In genomic region chr6:8659194-8659959, GRCm38 (mm10) we compare ENCODE assay signal across 11 mouse cellular contexts.
DNase-seq lines count a peak whose midpoint lies in the region; ATAC-seq and TF ChIP-seq lines count a peak whose summit lies in the region.
"Had no signal": no experiment of that assay in that cellular context is flagged by ENCODE, and none has a peak within 500 bp of the region (broad histone marks: within the 10 kb centered on the region; RNA-seq: fewer than 3 reads in every experiment).

No protein-coding gene starts in this region.

- DNase-seq in frontal cortex, postnatal 14 days (ENCODE audit: low spot score in 2 of 2) = no peak
- DNase-seq in brain, embryonic 14.5 days (ENCODE audit: low read depth) = peak; percentile 58
- peak; percentile 60 for DNase-seq in forebrain, embryonic 11.5 days (ENCODE audit: low spot score)
- DNase-seq in layer of hippocampus, adult 11-12 months (ENCODE audit: low spot score) = no peak
- DNase-seq in layer of hippocampus, postnatal 25 days (ENCODE audit: extremely low spot score in 1 of 2, low spot score in 1 of 2) = no peak
- no peak for DNase-seq in gastrocnemius, postnatal 14 days
- DNase-seq: gastrocnemius, postnatal 10 days; thymus, adult 2 months had no signal

- H3K27me3 ChIP-seq in forebrain, embryonic 11.5 days (ENCODE audit: control insufficient read depth, insufficient read depth, low read length) = no peaks in the 10 kb centered on the region
- H3K27me3 ChIP-seq in midbrain, embryonic 12.5 days = 0 out of 2 replicates have a peak, but pooled peaks cover 3% of the 10 kb centered on the region
- H3K27me3 ChIP-seq: Patski had no signal

- H3K27ac ChIP-seq in forebrain, embryonic 11.5 days (ENCODE audit: low read depth, low read length) = no peak overlapping the region
- H3K27ac ChIP-seq in midbrain, embryonic 12.5 days (replicated peaks) = peak overlapping the region; percentile 54; the same call in 1 of the 2 replicates

- no peak for TF ChIP-seq POLR2A in brain, embryonic 14.5 days (IDR thresholded peaks at IDR 0.05; ENCODE audit: borderline replicate concordance, extremely low read depth, insufficient read depth, insufficient read length, poor library complexity, severe bottlenecking)

- no peak overlapping the region for H3K4me2 ChIP-seq in forebrain, embryonic 11.5 days (ENCODE audit: low read depth, low read length, severe bottlenecking)
- peak overlapping the region; percentile 31 for H3K4me2 ChIP-seq in midbrain, embryonic 12.5 days (replicated peaks)

- 22% methylated on average over 13 of the region's 13 CpGs for WGBS in forebrain, embryonic 11.5 days
- WGBS in midbrain, embryonic 12.5 days = 26% methylated on average over 13 of the region's 13 CpGs

- intact Hi-C loops in gastrocnemius, postnatal 14 days (cut with DNase I; ENCODE audit: low total_unique reads) = no loop called here

- H3K4me3 ChIP-seq in forebrain, embryonic 11.5 days (ENCODE audit: low read depth, low read length) = no peak overlapping the region
- no peak overlapping the region for H3K4me3 ChIP-seq in midbrain, embryonic 12.5 days

- peak; percentile 76 for ATAC-seq in frontal cortex, adult (ENCODE audit: low TSS enrichment)
- peak; percentile 72 for ATAC-seq in forebrain, embryonic 11.5 days (replicated peaks; ENCODE audit: low FRiP score)
- peak; percentile 68 for ATAC-seq in midbrain, embryonic 12.5 days (ENCODE audit: low FRiP score, low read depth)
- ATAC-seq: Patski had no signal

- no peak overlapping the region; the same call in 1 of the 2 replicates for H3K9ac ChIP-seq in forebrain, embryonic 11.5 days (ENCODE audit: low read length)
- H3K9ac ChIP-seq in midbrain, embryonic 12.5 days (replicated peaks) = no peak overlapping the region

- no peaks in the 10 kb centered on the region for H3K36me3 ChIP-seq in forebrain, embryonic 11.5 days (ENCODE audit: control insufficient read depth, insufficient read depth, low read length)
- no peaks in the 10 kb centered on the region for H3K36me3 ChIP-seq in midbrain, embryonic 12.5 days

- no peak for TF ChIP-seq CTCF in brain, embryonic 14.5 days (IDR thresholded peaks at IDR 0.05; ENCODE audit: borderline replicate concordance, extremely low read depth, insufficient read depth, insufficient read length)

- H3K4me1 ChIP-seq in forebrain, embryonic 11.5 days (replicated peaks; ENCODE audit: control insufficient read depth, insufficient read depth, low read length) = peaks cover 10% of the 10 kb centered on the region
- H3K4me1 ChIP-seq in midbrain, embryonic 12.5 days = peaks cover 28% of the 10 kb centered on the region

- H3K9me3 ChIP-seq in forebrain, embryonic 11.5 days (ENCODE audit: control insufficient read depth, low read length) = no peaks in the 10 kb centered on the region
- no peaks in the 10 kb centered on the region for H3K9me3 ChIP-seq in midbrain, embryonic 12.5 days

Comparison
In these comparisons a context has a peak if more than half of its experiments do, and no peak if none do; other contexts are left out.
1. DNase-seq: peak in brain, embryonic 14.5 days (single experiment) and forebrain, embryonic 11.5 days (single experiment); none in frontal cortex, postnatal 14 days (0 of 2), layer of hippocampus, adult 11-12 months (single experiment), layer of hippocampus, postnatal 25 days (0 of 2) and gastrocnemius, postnatal 14 days (single experiment).
2. Peak in every context shown above with its lines, with median percentiles within 50 percentile points of each other: ATAC-seq.